Mouse (Mus musculus): ENCODE measurements around the gene Obox1.
"Not testable (repeated sequence)": the region's sequence is repeated elsewhere in the genome, so short reads cannot be mapped to it uniquely, and the experiment has no call there.

Obox1 gene

DNA sequence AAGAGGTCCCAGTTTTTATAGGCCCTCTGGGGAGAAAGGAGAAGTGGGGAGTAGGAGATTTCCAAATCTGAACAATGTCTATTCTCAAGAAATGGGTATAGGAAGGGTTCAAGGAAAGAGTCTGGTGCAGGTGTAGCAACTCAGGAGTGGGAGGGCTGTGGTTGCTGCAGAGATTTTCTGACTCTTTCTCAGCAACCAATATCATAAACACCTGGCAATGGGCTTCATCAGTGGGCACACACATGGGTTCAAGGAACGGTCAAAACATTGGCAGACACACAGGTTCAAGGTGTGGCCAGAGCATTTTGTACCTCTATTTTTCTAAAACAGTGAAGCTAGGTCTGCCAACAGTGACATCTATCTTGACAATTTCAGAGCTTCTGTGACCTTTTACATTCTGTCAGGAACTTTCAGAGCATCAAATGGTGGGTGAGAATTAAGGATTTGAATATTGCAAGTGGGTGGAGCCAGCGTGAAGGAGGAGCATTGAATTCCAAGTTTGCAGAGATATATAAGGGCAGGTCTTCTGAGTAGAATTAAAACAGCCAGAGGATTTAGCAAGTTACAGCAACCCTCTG, at the start of gene Obox1, which contains the start of gene Obox2:
Obox1 (plus strand) TSS at position 528 of the 578 bp plus-strand sequence.
Obox2 (plus strand) TSS at position 301 of the 578 bp plus-strand sequence.
- DNase-seq: not testable (repeated sequence)

DNA sequence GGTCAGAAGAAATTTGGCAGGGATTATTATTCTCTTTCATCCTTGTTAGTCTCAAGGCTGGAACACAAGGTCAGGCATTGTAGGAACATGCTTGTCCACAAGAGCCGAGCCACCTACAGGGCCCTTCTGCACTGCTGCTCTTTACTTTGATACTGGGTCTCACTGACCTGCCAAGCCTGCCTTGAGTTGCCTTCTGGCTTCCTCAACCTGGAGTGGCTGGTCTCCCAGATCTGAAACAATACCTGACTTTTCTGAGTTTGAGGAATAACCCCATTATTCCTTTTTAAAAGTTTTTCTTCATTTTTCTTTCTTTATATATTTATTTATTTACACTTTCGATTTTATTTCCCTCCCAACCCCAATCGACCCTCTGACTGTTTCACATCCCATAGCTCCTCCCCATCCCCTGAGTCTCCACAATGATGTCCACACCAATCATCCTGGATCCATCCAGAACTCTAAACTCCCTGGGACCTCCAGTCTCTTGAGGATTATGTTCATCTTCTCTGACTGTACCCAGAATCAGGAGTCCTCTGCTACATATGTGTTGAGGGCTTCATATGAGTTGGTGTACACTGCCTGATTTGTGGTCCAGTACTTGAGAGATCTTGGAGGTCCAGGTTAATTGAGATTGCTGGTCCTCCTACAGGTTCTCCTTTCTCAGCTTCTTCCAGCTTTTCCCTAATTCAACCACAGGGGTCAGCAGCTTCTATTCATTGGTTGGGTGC, 10.6 kb downstream of the Obox1 start:
- not testable (repeated sequence) for DNase-seq

DNA sequence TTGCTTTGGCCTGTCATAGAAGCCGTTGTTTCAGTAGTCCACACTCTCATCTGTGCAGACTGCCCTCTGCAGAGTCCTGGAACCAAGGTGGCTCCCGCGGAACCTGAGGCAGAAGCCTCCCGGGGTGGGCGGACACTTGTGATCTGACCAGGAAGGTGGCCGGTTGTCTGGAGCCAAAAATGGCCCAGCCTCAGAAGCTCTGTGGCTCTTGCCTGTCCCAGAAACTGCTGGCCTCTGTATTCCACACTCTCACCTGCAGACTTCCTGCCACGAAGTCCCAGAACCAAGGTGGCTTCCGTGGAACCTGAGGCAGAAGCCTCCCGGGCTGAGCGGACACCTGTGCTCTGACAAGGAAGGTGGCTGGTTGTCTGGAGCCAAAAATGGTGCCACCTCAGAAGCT, 18.1 kb downstream of the Obox1 start:
- DNase-seq: not testable (repeated sequence)

DNA sequence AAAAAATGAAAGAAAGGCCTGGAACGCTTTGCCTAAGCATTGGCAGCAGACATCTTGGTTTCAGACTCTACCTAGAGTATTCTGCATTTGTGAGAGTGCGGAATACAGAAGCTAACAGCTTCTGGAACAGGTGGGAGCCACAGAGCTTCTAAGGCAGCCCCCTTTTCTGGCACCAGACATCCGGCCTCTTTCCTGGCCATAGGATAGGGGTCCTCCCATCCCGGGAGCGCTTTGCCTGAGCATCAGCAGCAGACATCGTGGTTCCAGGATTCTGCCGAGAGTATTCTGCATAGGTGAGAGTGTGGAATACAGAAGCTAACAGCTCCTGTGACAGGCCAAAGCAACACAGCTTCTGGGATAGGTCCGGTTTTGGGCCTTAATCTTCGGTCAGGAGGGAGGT, 29.3 kb downstream of the Obox1 start:
- not testable (repeated sequence) for DNase-seq

DNA sequence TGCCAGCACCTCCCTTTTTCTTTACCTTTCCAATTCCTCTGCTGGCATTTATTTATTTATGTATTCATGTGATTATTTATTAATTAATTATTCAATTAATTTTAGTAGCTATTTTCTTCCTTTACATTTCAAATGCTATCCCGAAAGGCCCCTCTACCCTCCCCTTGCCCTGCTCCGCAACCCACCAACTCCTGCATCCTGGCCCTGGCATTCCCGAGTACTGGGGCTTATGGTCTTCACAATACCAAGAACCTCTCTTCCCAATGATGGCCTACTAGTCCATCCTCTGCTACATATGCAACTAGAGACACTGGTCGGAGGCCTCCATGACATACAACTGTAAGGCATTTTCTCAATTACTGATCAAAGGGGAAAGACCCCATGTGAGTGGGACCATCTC, 36.8 kb downstream of the Obox1 start:
- not testable (repeated sequence) for DNase-seq

DNA sequence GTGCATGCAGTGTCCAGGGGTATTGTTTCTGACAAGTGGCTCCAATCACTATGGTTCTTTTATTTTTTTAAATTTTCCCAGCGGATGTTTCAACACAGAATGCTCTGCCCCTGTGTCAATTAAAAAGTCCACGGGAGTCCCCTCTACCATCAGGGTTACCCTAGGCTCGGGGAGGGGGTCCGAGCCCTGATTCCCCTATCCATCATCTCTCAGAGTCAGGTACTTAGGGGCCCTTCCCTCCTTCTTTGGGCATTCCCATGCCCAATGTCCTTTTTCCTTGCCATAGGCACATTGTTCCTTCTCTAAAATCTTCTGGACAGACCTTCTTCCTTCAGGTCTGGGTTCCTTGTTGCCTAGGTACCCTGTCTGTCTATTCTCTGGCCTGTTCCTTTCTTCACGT, 120.7 kb downstream of the Obox1 start:
- not testable (repeated sequence) for DNase-seq

Measured in kidney, postnatal 10 days (tissue).